Mouse (Mus musculus): ENCODE measurements around the gene B3galt2. TPM values are rescaled to one million over a fixed set of nuclear protein-coding genes. Genes with fewer than 3 reads are reported as not detected.
"Not testable (repeated sequence)": the region's sequence is repeated elsewhere in the genome, so short reads cannot be mapped to it uniquely, and the experiment has no call there.

Gene B3galt2
- 1 to 10 TPM; 3.9 to 4.8 TPM for total RNA-seq (2021)
- long read RNA-seq, experiment 1, full-length matches to known transcripts = 7 of 8 reads
- long read RNA-seq, experiment 1, partial matches to known transcripts = 1 of 8 reads
- long read RNA-seq, experiment 1, other reads (novel, unspliced or antisense) = 0 of 8 reads
- long read RNA-seq, experiment 2, full-length matches to known transcripts = 1 of 1 reads
- long read RNA-seq, experiment 2, partial matches to known transcripts = 0 of 1 reads
- long read RNA-seq, experiment 2, other reads (novel, unspliced or antisense) = 0 of 1 reads

GRCm38 (mm10) chr1:143640650-143641407 is at the start of gene B3galt2:
B3galt2 (plus strand) TSS chr1:143640664.
- DNase-seq = peak; percentile 55

GRCm38 (mm10) chr1:143596864-143597263 is 43.6 kb upstream of the B3galt2 start:
- no peak for DNase-seq

- no peak for DNase-seq
Observed at GRCm38 (mm10) chr1:143608911-143609310, 31.6 kb upstream of the B3galt2 start.

GRCm38 (mm10) chr1:143612901-143613300 is 27.6 kb upstream of the B3galt2 start:
- DNase-seq = no peak

GRCm38 (mm10) chr1:143619760-143620159 is 20.7 kb upstream of the B3galt2 start:
- no peak for DNase-seq

GRCm38 (mm10) chr1:143621930-143622329 is 18.5 kb upstream of the B3galt2 start:
- no peak for DNase-seq

GRCm38 (mm10) chr1:143622634-143623033 is 17.8 kb upstream of the B3galt2 start:
- DNase-seq = no peak

- DNase-seq = no peak
Observed at GRCm38 (mm10) chr1:143631337-143631736, 9.1 kb upstream of the B3galt2 start.

- DNase-seq = no peak
Observed at GRCm38 (mm10) chr1:143632361-143632760, 8.1 kb upstream of the B3galt2 start.

GRCm38 (mm10) chr1:143632854-143633587 is 7.4 kb upstream of the B3galt2 start:
- DNase-seq = no peak

GRCm38 (mm10) chr1:143644221-143644620 is 3.8 kb downstream of the B3galt2 start:
- DNase-seq = no peak

GRCm38 (mm10) chr1:143645386-143645785 is 4.9 kb downstream of the B3galt2 start:
- no peak for DNase-seq

- no peak for DNase-seq
Observed at GRCm38 (mm10) chr1:143646219-143646618, 5.8 kb downstream of the B3galt2 start.

- DNase-seq = no peak
Observed at GRCm38 (mm10) chr1:143650317-143650716, 9.9 kb downstream of the B3galt2 start.

GRCm38 (mm10) chr1:143653646-143654045 is 13.2 kb downstream of the B3galt2 start:
- DNase-seq = no peak

GRCm38 (mm10) chr1:143663197-143663596 is 22.7 kb downstream of the B3galt2 start:
- no peak for DNase-seq

GRCm38 (mm10) chr1:143664786-143665185 is 24.3 kb downstream of the B3galt2 start:
- not testable (repeated sequence) for DNase-seq

- DNase-seq = no peak
Observed at GRCm38 (mm10) chr1:143675734-143676361, 35.4 kb downstream of the B3galt2 start.

GRCm38 (mm10) chr1:143681108-143681507 is 40.6 kb downstream of the B3galt2 start:
- peak; percentile 50 for DNase-seq

GRCm38 (mm10) chr1:143684849-143685248 is 44.4 kb downstream of the B3galt2 start:
- DNase-seq = no peak

- DNase-seq = no peak
Observed at GRCm38 (mm10) chr1:143701736-143702135, 61.3 kb downstream of the B3galt2 start.

- DNase-seq = no peak
Observed at GRCm38 (mm10) chr1:143702141-143702740, 61.8 kb downstream of the B3galt2 start.
